Mouse (Mus musculus): ENCODE measurements around the gene A030014E15Rik.

- TF ChIP-seq POLR2A (IDR thresholded peaks at IDR 0.05; ENCODE audit: control insufficient read depth, extremely low read depth, insufficient read depth, low read length, poor library complexity) (no peak), CTCF (IDR thresholded peaks at IDR 0.05; ENCODE audit: borderline replicate concordance, control insufficient read depth, extremely low read depth, insufficient read depth, low read length, poor library complexity) (no peak)
These were observed 49.2 kb downstream of the A030014E15Rik start for GRCm38 (mm10) chr1:82973901-82974300.

Measured in thymus, adult 2 months (tissue).